Mouse (Mus musculus) liver, embryonic 11.5 days (tissue): Measurements from ENCODE around the gene Snx29. TPM values are rescaled to one million over a fixed set of nuclear protein-coding genes. Genes with fewer than 3 reads are reported as not detected.

Experiments used
- ATAC-seq: fragments of 200-750 bp; cut with Nextera tagmentation; replicated peaks from 2 replicates; pipeline ENCODE4 v1.8.0; 2017; ENCODE audit warnings: moderate number of reproducible peaks, mild to moderate bottlenecking, moderate TSS enrichment, moderate library complexity; ENCODE audit not compliant: low FRiP score
- DNase-seq: peaks from one replicate; pipeline ENCODE4 v3.0.0-alpha.2; 2017; ENCODE audit warnings: low spot score
- H3K27ac ChIP-seq: fragments of 300-500 bp; sonication (generic); 2 replicates; pipeline ENCODE4 v1.5.1; 2014; ENCODE audit warnings: mild to moderate bottlenecking, low read depth, low read length, control low read depth
- H3K27me3 ChIP-seq: fragments of 300-500 bp; sonication (generic); replicated peaks from 2 replicates; pipeline ENCODE4 v1.6.1; 2014; ENCODE audit warnings: low read length, mixed read lengths; ENCODE audit not compliant: control insufficient read depth, insufficient read depth
- H3K36me3 ChIP-seq: fragments of 300-500 bp; sonication (generic); 2 replicates; pipeline ENCODE4 v1.6.1; 2014; ENCODE audit warnings: mild to moderate bottlenecking, low read length, moderate library complexity, mixed read lengths; ENCODE audit not compliant: control insufficient read depth, insufficient read depth
- H3K4me1 ChIP-seq: fragments of 300-500 bp; sonication (generic); replicated peaks from 2 replicates; pipeline ENCODE4 v1.6.1; 2014; ENCODE audit warnings: low read length, mixed read lengths; ENCODE audit not compliant: control insufficient read depth, insufficient read depth
- H3K4me2 ChIP-seq: fragments of 300-500 bp; sonication (generic); 2 replicates; pipeline ENCODE4 v1.6.1; 2014; ENCODE audit warnings: mild to moderate bottlenecking, control low read depth, moderate library complexity
- H3K4me3 ChIP-seq: fragments of 300-500 bp; sonication (generic); 2 replicates; pipeline ENCODE4 v1.5.1; 2014; ENCODE audit warnings: low read depth, low read length, control low read depth
- H3K9ac ChIP-seq: fragments of 300-500 bp; sonication (generic); 2 replicates; pipeline ENCODE4 v1.6.1; 2014; ENCODE audit warnings: low read depth, low read length, control low read depth
- H3K9me3 ChIP-seq: fragments of 300-500 bp; sonication (generic); 2 replicates; pipeline ENCODE4 v1.6.1; 2016; ENCODE audit warnings: low read length, inconsistent platforms, mixed read lengths; ENCODE audit not compliant: control insufficient read depth
- WGBS: fragments of 180-500 bp; shearing (Covaris S2); extraction: QIAGEN DNeasy Blood & Tissue Kit; methylation state at CpG from one replicate; pipeline ENCODE4 v1.1.7; 2014; 5-methylcytosine and 5-hydroxymethylcytosine counted together
- polyA plus RNA-seq: library from polyadenylated mRNA; unstranded; fragments of >200 nt; fragmentation: Nextera tagmentation; extraction: Ambion mirVana; gene quantifications from 2 replicates; pipeline ENCODE4 v1.2.1, GENCODE M21; 2014

The Snx29 gene
- polyA plus RNA-seq, 1 experiment from 2014 or later: 5.1 TPM

- ATAC-seq: no peak
- no peak for DNase-seq
- no peaks in the 10 kb centered on the region for H3K4me1 ChIP-seq
- WGBS: 74% methylated on average over 9 of the region's 9 CpGs
- no peak overlapping the region for H3K27ac ChIP-seq
- no peak overlapping the region for H3K4me3 ChIP-seq
- no peaks in the 10 kb centered on the region for H3K27me3 ChIP-seq
- H3K9me3 ChIP-seq: no peaks in the 10 kb centered on the region
- no peaks in the 10 kb centered on the region for H3K36me3 ChIP-seq
- no peak overlapping the region for H3K4me2 ChIP-seq
- no peak overlapping the region for H3K9ac ChIP-seq
These were observed 83.9 kb downstream of the Snx29 start for GRCm38 (mm10) chr16:11406622-11407021.

GRCm38 (mm10) chr16:11407932-11408620, 85.4 kb downstream of the Snx29 start:
- DNase-seq (no peak), ATAC-seq (no peak)
- no peak overlapping the region for H3K4me3 ChIP-seq
- H3K4me1 ChIP-seq: no peaks in the 10 kb centered on the region
- H3K4me2 ChIP-seq: no peak overlapping the region
- H3K27me3 ChIP-seq: no peaks in the 10 kb centered on the region
- no peak overlapping the region for H3K9ac ChIP-seq
- no peaks in the 10 kb centered on the region for H3K36me3 ChIP-seq
- WGBS: 69% methylated on average over 8 of the region's 8 CpGs
- no peaks in the 10 kb centered on the region for H3K9me3 ChIP-seq
- no peak overlapping the region for H3K27ac ChIP-seq

- no peak overlapping the region for H3K4me3 ChIP-seq
- H3K9ac ChIP-seq: no peak overlapping the region
- no peak overlapping the region for H3K27ac ChIP-seq
- no peaks in the 10 kb centered on the region for H3K36me3 ChIP-seq
- no peaks in the 10 kb centered on the region for H3K27me3 ChIP-seq
- no peaks in the 10 kb centered on the region for H3K9me3 ChIP-seq
- DNase-seq (no peak), ATAC-seq (no peak)
- 84% methylated on average over 4 of the region's 4 CpGs for WGBS
- H3K4me1 ChIP-seq: no peaks in the 10 kb centered on the region
- H3K4me2 ChIP-seq: no peak overlapping the region
These were observed 86.0 kb downstream of the Snx29 start for GRCm38 (mm10) chr16:11408726-11409125.

GRCm38 (mm10) chr16:11414631-11415030, 91.9 kb downstream of the Snx29 start:
- Histone ChIP-seq H3K4me3 (no peak overlapping the region), H3K27me3 (no peaks in the 10 kb centered on the region), H3K9me3 (no peaks in the 10 kb centered on the region), H3K4me1 (no peaks in the 10 kb centered on the region), H3K4me2 (no peak overlapping the region), H3K27ac (no peak overlapping the region), H3K9ac (no peak overlapping the region), H3K36me3 (no peaks in the 10 kb centered on the region)
- DNase-seq (no peak), ATAC-seq (no peak)
- 77% methylated on average over 2 of the region's 2 CpGs for WGBS

- no peaks in the 10 kb centered on the region for H3K9me3 ChIP-seq
- peaks cover 15% of the 10 kb centered on the region for H3K4me1 ChIP-seq
- no peak overlapping the region for H3K9ac ChIP-seq
- WGBS: 17% methylated on average over 7 of the region's 7 CpGs
- no peak overlapping the region for H3K4me3 ChIP-seq
- ATAC-seq (peak; percentile 29; the same call in 1 of the 2 replicates), DNase-seq (peak; percentile 49)
- no peaks in the 10 kb centered on the region for H3K36me3 ChIP-seq
- no peaks in the 10 kb centered on the region for H3K27me3 ChIP-seq
- H3K4me2 ChIP-seq: no peak overlapping the region
- H3K27ac ChIP-seq: no peak overlapping the region
These were observed 95.5 kb downstream of the Snx29 start for GRCm38 (mm10) chr16:11418183-11418588.

GRCm38 (mm10) chr16:11420311-11421080, 97.8 kb downstream of the Snx29 start:
- Histone ChIP-seq H3K9ac (no peak overlapping the region), H3K27ac (no peak overlapping the region), H3K4me2 (no peak overlapping the region), H3K36me3 (no peaks in the 10 kb centered on the region), H3K4me1 (peaks cover 15% of the 10 kb centered on the region), H3K9me3 (no peaks in the 10 kb centered on the region), H3K4me3 (no peak overlapping the region), H3K27me3 (no peaks in the 10 kb centered on the region)
- 69% methylated on average over 12 of the region's 12 CpGs for WGBS
- ATAC-seq (no peak), DNase-seq (no peak)

- WGBS: 74% methylated on average over 1 of the region's 1 CpGs
- H3K27me3 ChIP-seq: no peaks in the 10 kb centered on the region
- peak overlapping the region; percentile 32 for H3K4me2 ChIP-seq
- no peaks in the 10 kb centered on the region for H3K9me3 ChIP-seq
- H3K4me1 ChIP-seq: peaks cover 15% of the 10 kb centered on the region
- no peak overlapping the region for H3K4me3 ChIP-seq
- ATAC-seq (peak; percentile 90), DNase-seq (no peak)
- H3K36me3 ChIP-seq: no peaks in the 10 kb centered on the region
- peak overlapping the region; percentile 20; the same call in 1 of the 2 replicates for H3K9ac ChIP-seq
- peak overlapping the region; percentile 73; the same call in 1 of the 2 replicates for H3K27ac ChIP-seq
These were observed 99.5 kb downstream of the Snx29 start for GRCm38 (mm10) chr16:11422165-11422564.

GRCm38 (mm10) chr16:11422889-11423610, 100.3 kb downstream of the Snx29 start:
- DNase-seq: no peak
- Histone ChIP-seq H3K27me3 (no peaks in the 10 kb centered on the region), H3K9ac (no peak overlapping the region), H3K4me3 (no peak overlapping the region), H3K9me3 (no peaks in the 10 kb centered on the region), H3K27ac (peak overlapping the region; percentile 73), H3K36me3 (no peaks in the 10 kb centered on the region), H3K4me1 (peaks cover 15% of the 10 kb centered on the region), H3K4me2 (no peak overlapping the region; the same call in 1 of the 2 replicates)
- 82% methylated on average over 2 of the region's 2 CpGs for WGBS
- ATAC-seq: no peak
